Mouse (Mus musculus): ENCODE results near the gene Ltc4s. TPM values are rescaled to one million over a fixed set of nuclear protein-coding genes. Genes with fewer than 3 reads are reported as not detected.

Ltc4s gene
- polyA plus RNA-seq, 1 experiment, result 11.0 TPM

DNA sequence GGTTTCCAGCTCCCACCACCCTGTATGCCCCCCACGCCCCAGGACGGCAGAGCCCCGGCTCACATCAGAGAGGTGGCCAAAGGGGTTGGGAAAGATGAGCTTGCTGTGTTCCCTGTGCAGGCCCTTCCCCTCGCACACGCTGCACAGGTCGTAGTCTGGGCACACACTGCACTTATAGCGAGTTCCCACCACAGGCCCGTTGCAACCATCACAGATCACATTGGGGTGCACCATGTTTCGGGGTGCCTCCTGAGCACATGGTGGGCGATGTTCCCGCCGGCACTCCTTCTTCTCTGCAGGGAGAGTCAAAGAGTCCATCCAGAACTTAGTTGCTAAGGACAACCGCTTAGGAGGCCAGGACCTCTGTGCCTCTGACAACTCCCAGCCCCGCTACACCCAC, 31.1 kb downstream of the Ltc4s start:
- TF ChIP-seq CTCF (IDR thresholded peaks at IDR 0.05; ENCODE audit: control insufficient read depth, insufficient read depth, insufficient replicate concordance, low read depth, low read length) (no peak), POLR2A (IDR thresholded peaks at IDR 0.05; ENCODE audit: control insufficient read depth, low read depth, low read length) (no peak)
- H3K27me3 ChIP-seq (ENCODE audit: control insufficient read depth, insufficient read depth, low read length), result no peaks in the 10 kb centered on the region
- no peaks in the 10 kb centered on the region for H3K4me1 ChIP-seq (ENCODE audit: control insufficient read depth, insufficient read depth, low read length)
- no peak overlapping the region for H3K4me3 ChIP-seq (ENCODE audit: control insufficient read depth, low read depth, low read length)
- H3K27ac ChIP-seq (ENCODE audit: control insufficient read depth, insufficient read depth, low read depth, low read length), result no peak overlapping the region
- H3K36me3 ChIP-seq (ENCODE audit: control insufficient read depth, insufficient read depth, low read length), result peaks cover 4% of the 10 kb centered on the region

DNA sequence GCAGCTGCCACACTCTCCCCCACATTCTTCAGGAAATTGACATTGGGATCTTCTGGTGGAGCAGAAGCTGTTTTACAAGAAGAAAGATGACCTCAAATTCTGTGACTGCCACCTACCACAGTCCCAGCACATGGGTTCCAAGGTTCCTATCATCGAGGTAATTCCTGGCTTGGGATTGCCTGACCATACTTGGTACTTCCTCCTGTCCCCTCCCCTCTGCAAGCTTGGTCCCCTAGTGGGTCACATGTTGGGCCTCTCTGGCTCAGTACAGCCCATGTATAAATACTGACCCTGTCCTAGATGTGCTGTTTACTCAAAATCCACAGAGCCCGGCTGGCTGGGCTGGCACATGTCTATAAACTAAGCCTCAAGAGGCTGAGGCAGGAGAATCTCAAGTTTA, 32.4 kb downstream of the Ltc4s start:
- TF ChIP-seq POLR2A (IDR thresholded peaks at IDR 0.05; ENCODE audit: control insufficient read depth, low read depth, low read length) (no peak), CTCF (IDR thresholded peaks at IDR 0.05; ENCODE audit: control insufficient read depth, insufficient read depth, insufficient replicate concordance, low read depth, low read length) (no peak)
- H3K27me3 ChIP-seq (ENCODE audit: control insufficient read depth, insufficient read depth, low read length), result no peaks in the 10 kb centered on the region

DNA sequence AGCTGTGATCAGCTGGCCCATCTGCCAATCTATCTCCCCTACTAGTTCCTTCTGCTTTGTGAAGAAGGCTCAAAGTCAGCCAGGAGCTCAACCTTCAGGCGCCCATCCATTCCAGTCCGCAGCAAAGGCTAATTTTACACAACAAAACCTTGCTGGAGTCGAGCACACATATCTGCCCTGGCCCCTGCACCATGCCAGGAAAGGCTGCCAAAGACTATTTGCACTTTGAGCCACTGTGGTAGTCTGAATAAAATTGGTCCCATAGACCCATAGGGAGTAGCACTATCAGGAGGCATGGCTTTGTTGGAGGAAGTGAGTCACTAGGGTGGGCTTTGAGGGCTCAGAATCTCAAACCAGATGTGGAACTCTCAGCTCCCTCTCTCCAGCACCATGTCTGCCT, 33.0 kb downstream of the Ltc4s start:
- Histone ChIP-seq H3K27me3 (ENCODE audit: control insufficient read depth, insufficient read depth, low read length) (no peaks in the 10 kb centered on the region), H3K27ac (ENCODE audit: control insufficient read depth, insufficient read depth, low read depth, low read length) (no peak overlapping the region), H3K4me3 (ENCODE audit: control insufficient read depth, low read depth, low read length) (no peak overlapping the region), H3K4me1 (ENCODE audit: control insufficient read depth, insufficient read depth, low read length) (no peaks in the 10 kb centered on the region), H3K36me3 (ENCODE audit: control insufficient read depth, insufficient read depth, low read length) (peaks cover 6% of the 10 kb centered on the region)
- TF ChIP-seq CTCF (IDR thresholded peaks at IDR 0.05; ENCODE audit: control insufficient read depth, insufficient read depth, insufficient replicate concordance, low read depth, low read length) (no peak), POLR2A (IDR thresholded peaks at IDR 0.05; ENCODE audit: control insufficient read depth, low read depth, low read length) (no peak)

More for the DNA sequence above, 32.4 kb downstream of the Ltc4s start:
- H3K4me3 ChIP-seq (ENCODE audit: control insufficient read depth, low read depth, low read length), result no peak overlapping the region
- H3K36me3 ChIP-seq (ENCODE audit: control insufficient read depth, insufficient read depth, low read length), result peaks cover 6% of the 10 kb centered on the region
- H3K4me1 ChIP-seq (ENCODE audit: control insufficient read depth, insufficient read depth, low read length), result no peaks in the 10 kb centered on the region
- no peak overlapping the region for H3K27ac ChIP-seq (ENCODE audit: control insufficient read depth, insufficient read depth, low read depth, low read length)

DNA sequence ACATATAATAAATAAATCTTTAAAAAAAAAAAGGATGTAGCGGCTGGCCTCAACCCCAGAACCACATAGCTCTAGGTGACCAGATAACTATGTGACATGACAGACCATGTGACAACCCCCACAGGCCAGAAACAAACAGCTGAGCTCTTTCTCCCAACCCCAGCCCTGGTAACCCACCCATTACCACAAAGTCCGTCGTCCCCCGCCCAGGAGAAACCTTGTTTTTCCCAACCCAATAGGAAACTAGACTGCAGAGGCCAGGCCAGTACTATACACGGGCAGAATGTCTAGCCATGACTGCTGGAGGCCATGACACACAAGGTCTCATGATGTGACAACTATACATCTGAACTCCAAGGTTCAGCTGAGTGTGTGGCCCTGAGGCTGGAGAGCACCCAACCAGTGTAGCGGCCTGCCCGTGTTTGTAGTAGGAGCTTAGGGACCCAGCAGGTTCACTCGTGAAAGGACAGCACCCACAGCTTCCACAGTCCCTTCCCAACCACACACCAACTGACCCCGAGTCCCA, 35.1 kb downstream of the Ltc4s start:
- H3K27me3 ChIP-seq (ENCODE audit: control insufficient read depth, insufficient read depth, low read length), result no peaks in the 10 kb centered on the region
- no peak for TF ChIP-seq CTCF (IDR thresholded peaks at IDR 0.05; ENCODE audit: control insufficient read depth, insufficient read depth, insufficient replicate concordance, low read depth, low read length)
- no peak for TF ChIP-seq POLR2A (IDR thresholded peaks at IDR 0.05; ENCODE audit: control insufficient read depth, low read depth, low read length)
- no peaks in the 10 kb centered on the region for H3K4me1 ChIP-seq (ENCODE audit: control insufficient read depth, insufficient read depth, low read length)
- H3K36me3 ChIP-seq (ENCODE audit: control insufficient read depth, insufficient read depth, low read length), result peaks cover 6% of the 10 kb centered on the region
- no peak overlapping the region for H3K27ac ChIP-seq (ENCODE audit: control insufficient read depth, insufficient read depth, low read depth, low read length)
- no peak overlapping the region for H3K4me3 ChIP-seq (ENCODE audit: control insufficient read depth, low read depth, low read length)

DNA sequence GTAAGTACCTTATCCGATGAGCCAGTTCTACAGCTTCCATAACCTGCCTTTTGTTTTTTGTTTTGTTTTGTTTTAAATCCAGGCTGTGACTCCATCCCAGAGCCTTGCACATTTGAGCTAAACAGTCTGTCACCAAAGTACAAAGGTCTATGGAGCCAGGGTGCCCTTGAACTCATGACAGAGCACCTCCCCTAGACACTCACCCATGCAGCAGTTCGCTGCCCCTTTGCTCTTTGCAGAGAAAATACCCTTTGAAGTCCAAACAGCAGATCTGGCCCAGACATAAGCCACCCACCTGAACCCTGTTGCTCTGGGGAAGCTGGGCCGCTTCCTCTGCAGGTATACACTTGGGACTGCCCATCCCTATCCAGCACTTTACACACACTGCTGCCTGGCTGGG, 36.8 kb downstream of the Ltc4s start:
- Histone ChIP-seq H3K4me1 (ENCODE audit: control insufficient read depth, insufficient read depth, low read length) (no peaks in the 10 kb centered on the region), H3K4me3 (ENCODE audit: control insufficient read depth, low read depth, low read length) (no peak overlapping the region), H3K36me3 (ENCODE audit: control insufficient read depth, insufficient read depth, low read length) (peaks cover 6% of the 10 kb centered on the region), H3K27me3 (ENCODE audit: control insufficient read depth, insufficient read depth, low read length) (no peaks in the 10 kb centered on the region), H3K27ac (ENCODE audit: control insufficient read depth, insufficient read depth, low read depth, low read length) (no peak overlapping the region)
- TF ChIP-seq CTCF (IDR thresholded peaks at IDR 0.05; ENCODE audit: control insufficient read depth, insufficient read depth, insufficient replicate concordance, low read depth, low read length) (no peak), POLR2A (IDR thresholded peaks at IDR 0.05; ENCODE audit: control insufficient read depth, low read depth, low read length) (no peak)

DNA sequence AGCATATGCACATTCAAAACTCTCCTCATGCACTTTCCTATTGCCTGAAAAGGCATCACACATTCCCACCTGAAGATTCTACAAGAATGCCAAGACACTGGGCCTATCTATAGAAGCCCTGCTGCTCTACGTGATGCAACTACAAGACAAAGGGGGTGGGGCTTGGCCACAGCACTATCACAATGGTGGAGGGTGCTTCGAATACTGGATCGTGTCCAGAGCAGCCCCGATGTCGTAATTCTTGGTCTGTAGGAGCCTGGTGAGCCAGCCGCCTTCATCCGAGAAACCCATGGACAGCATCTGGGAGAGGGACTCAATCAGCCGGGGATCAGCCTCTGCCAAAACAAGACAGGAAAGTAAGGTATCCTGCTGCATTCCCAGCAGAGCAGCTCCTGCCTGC, 37.8 kb downstream of the Ltc4s start:
- Histone ChIP-seq H3K27ac (ENCODE audit: control insufficient read depth, insufficient read depth, low read depth, low read length) (no peak overlapping the region), H3K4me1 (ENCODE audit: control insufficient read depth, insufficient read depth, low read length) (no peaks in the 10 kb centered on the region), H3K36me3 (ENCODE audit: control insufficient read depth, insufficient read depth, low read length) (peaks cover 2% of the 10 kb centered on the region), H3K27me3 (ENCODE audit: control insufficient read depth, insufficient read depth, low read length) (no peaks in the 10 kb centered on the region), H3K4me3 (ENCODE audit: control insufficient read depth, low read depth, low read length) (no peak overlapping the region)
- TF ChIP-seq CTCF (IDR thresholded peaks at IDR 0.05; ENCODE audit: control insufficient read depth, insufficient read depth, insufficient replicate concordance, low read depth, low read length), result no peak
- TF ChIP-seq POLR2A (IDR thresholded peaks at IDR 0.05; ENCODE audit: control insufficient read depth, low read depth, low read length), result no peak

DNA sequence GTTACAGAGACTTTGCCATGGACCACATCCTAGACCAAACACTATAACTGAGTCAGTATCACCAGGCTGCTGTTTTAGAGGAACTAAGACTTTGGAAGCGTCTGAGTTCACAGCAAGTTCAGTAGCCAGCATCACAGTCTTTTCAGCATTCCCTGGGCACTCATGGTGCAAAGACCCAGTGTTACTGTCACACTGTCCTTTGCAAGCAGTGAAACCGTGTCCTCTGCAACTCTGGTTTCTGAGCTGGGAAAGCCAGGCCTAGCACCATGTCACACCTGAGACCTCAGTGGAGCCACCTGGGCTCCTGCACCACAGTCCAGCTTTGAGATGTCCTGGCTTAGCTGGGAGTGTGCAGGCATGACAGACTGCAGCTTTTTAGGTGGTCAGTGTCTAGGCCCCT, 39.5 kb downstream of the Ltc4s start:
- H3K27ac ChIP-seq (ENCODE audit: control insufficient read depth, insufficient read depth, low read depth, low read length), result no peak overlapping the region
- H3K4me1 ChIP-seq (ENCODE audit: control insufficient read depth, insufficient read depth, low read length), result no peaks in the 10 kb centered on the region; the same call in 1 of the 2 replicates
- no peaks in the 10 kb centered on the region for H3K27me3 ChIP-seq (ENCODE audit: control insufficient read depth, insufficient read depth, low read length)
- TF ChIP-seq CTCF (IDR thresholded peaks at IDR 0.05; ENCODE audit: control insufficient read depth, insufficient read depth, insufficient replicate concordance, low read depth, low read length), result no peak
- TF ChIP-seq POLR2A (IDR thresholded peaks at IDR 0.05; ENCODE audit: control insufficient read depth, low read depth, low read length), result no peak
- H3K36me3 ChIP-seq (ENCODE audit: control insufficient read depth, insufficient read depth, low read length), result peaks cover 2% of the 10 kb centered on the region
- no peak overlapping the region for H3K4me3 ChIP-seq (ENCODE audit: control insufficient read depth, low read depth, low read length)

All from testis, adult 2 months (tissue).